In genomic region chr2:72752624-72753176, GRCm38 (mm10) we compare ENCODE assay signal across 11 mouse cellular contexts.
DNase-seq lines count a peak whose midpoint lies in the region; ATAC-seq lines count a peak whose summit lies in the region.
"Had no signal": no experiment of that assay in that cellular context is flagged by ENCODE, and none has a peak within 500 bp of the region (broad histone marks: within the 10 kb centered on the region; RNA-seq: fewer than 3 reads in every experiment).

No protein-coding gene starts in this region.

- no peak overlapping the region for H3K27ac ChIP-seq in forebrain, embryonic 14.5 days (ENCODE audit: low read depth, low read length)
- H3K27ac ChIP-seq in forebrain, embryonic 16.5 days (ENCODE audit: low read length) = no peak overlapping the region

- intact Hi-C loops in heart, postnatal 25 days (cut with DNase I) = no loop called here

- H3K27me3 ChIP-seq in forebrain, embryonic 14.5 days (replicated peaks; ENCODE audit: control insufficient read depth, insufficient read depth, low read length) = no peaks in the 10 kb centered on the region
- no peaks in the 10 kb centered on the region for H3K27me3 ChIP-seq in forebrain, embryonic 16.5 days (replicated peaks; ENCODE audit: control insufficient read depth, insufficient read depth, low read length)

- no peak overlapping the region for H3K9ac ChIP-seq in forebrain, embryonic 14.5 days (ENCODE audit: low read length)
- H3K9ac ChIP-seq in forebrain, embryonic 16.5 days (replicated peaks; ENCODE audit: low read depth, low read length) = no peak overlapping the region

- no peaks in the 10 kb centered on the region for H3K4me1 ChIP-seq in forebrain, embryonic 14.5 days (ENCODE audit: control insufficient read depth, insufficient read depth, low read length)
- 0 out of 2 replicates have a peak, but pooled peaks cover 2% of the 10 kb centered on the region for H3K4me1 ChIP-seq in forebrain, embryonic 16.5 days (replicated peaks; ENCODE audit: control insufficient read depth, insufficient read depth, low read length)

- no peak overlapping the region for H3K4me2 ChIP-seq in forebrain, embryonic 14.5 days (ENCODE audit: low read length)
- no peak overlapping the region for H3K4me2 ChIP-seq in forebrain, embryonic 16.5 days (ENCODE audit: low read length)

- H3K4me3 ChIP-seq in forebrain, embryonic 14.5 days (ENCODE audit: low read depth, low read length) = no peak overlapping the region
- H3K4me3 ChIP-seq in forebrain, embryonic 16.5 days (replicated peaks; ENCODE audit: low read length) = no peak overlapping the region

- no peaks in the 10 kb centered on the region for H3K36me3 ChIP-seq in forebrain, embryonic 14.5 days (ENCODE audit: control insufficient read depth, insufficient read depth, low read length)
- no peaks in the 10 kb centered on the region for H3K36me3 ChIP-seq in forebrain, embryonic 16.5 days (ENCODE audit: control insufficient read depth, insufficient read depth)

- WGBS in forebrain, embryonic 14.5 days = 70% methylated on average over 4 of the region's 4 CpGs
- 57% methylated on average over 4 of the region's 4 CpGs for WGBS in forebrain, embryonic 16.5 days

- no peaks in the 10 kb centered on the region for H3K9me3 ChIP-seq in forebrain, embryonic 14.5 days (replicated peaks; ENCODE audit: control insufficient read depth, low read length)
- no peaks in the 10 kb centered on the region for H3K9me3 ChIP-seq in forebrain, embryonic 16.5 days (ENCODE audit: control insufficient read depth, low read length)

- peak; percentile 66 for DNase-seq in forebrain, embryonic 14.5 days (ENCODE audit: low spot score)
- DNase-seq in urinary bladder, postnatal 14 days (ENCODE audit: low spot score) = peak; percentile 63
- DNase-seq in urinary bladder, postnatal 25 days (ENCODE audit: low spot score) = no peak
- DNase-seq in heart, postnatal 25 days (ENCODE audit: low spot score) = peak; percentile 16
- DNase-seq in embryo, embryonic 10 days (ENCODE audit: low spot score) = no peak
- DNase-seq in gastrocnemius, adult 8-10 months (ENCODE audit: low spot score in 2 of 2) = no peak
- DNase-seq in cerebellum, adult 11 months = no peak
- DNase-seq: right cerebral cortex, adult 18-20 months had no signal

- ATAC-seq in forebrain, embryonic 14.5 days = no peak
- ATAC-seq in forebrain, embryonic 16.5 days = no peak
- ATAC-seq: CD4-positive, CD25-positive, alpha-beta regulatory T cell, adult 4 months; midbrain, embryonic 16.5 days had no signal

Comparison
In these comparisons a context has a peak if more than half of its experiments do, and no peak if none do; other contexts are left out.
1. DNase-seq: peak in forebrain, embryonic 14.5 days (single experiment), urinary bladder, postnatal 14 days (single experiment) and heart, postnatal 25 days (single experiment); none in urinary bladder, postnatal 25 days (single experiment), embryo, embryonic 10 days (single experiment), gastrocnemius, adult 8-10 months (0 of 2) and cerebellum, adult 11 months (single experiment).